Mouse (Mus musculus) embryonic facial prominence, embryonic 11.5 days (tissue): ENCODE results near the gene Gp1bb. TPM values are rescaled to one million over a fixed set of nuclear protein-coding genes. Genes with fewer than 3 reads are reported as not detected.
A peak's percentile ranks its signal among the peaks of the same experiment; 100 is the strongest.

Experiments
- ATAC-seq: fragments of 200-750 bp; cut with Nextera tagmentation; replicated peaks from 2 replicates; pipeline ENCODE4 v1.8.0; 2017; ENCODE audit warnings: low read depth; ENCODE audit not compliant: insufficient number of reproducible peaks, low FRiP score, low TSS enrichment
- DNase-seq: peaks from one replicate; pipeline ENCODE4 v3.0.0-alpha.2; 2015; ENCODE audit warnings: low spot score
- H3K27ac ChIP-seq: fragments of 300-500 bp; sonication (generic); replicated peaks from 2 replicates; pipeline ENCODE4 v1.5.1; 2014; ENCODE audit warnings: mild to moderate bottlenecking, low read depth, low read length, control low read depth
- H3K27me3 ChIP-seq: fragments of 300-500 bp; sonication (generic); 2 replicates; pipeline ENCODE4 v1.6.1; 2014; ENCODE audit warnings: mild to moderate bottlenecking, low read length, moderate library complexity, mixed read lengths; ENCODE audit not compliant: control insufficient read depth, insufficient read depth
- H3K36me3 ChIP-seq: fragments of 300-500 bp; sonication (generic); replicated peaks from 2 replicates; pipeline ENCODE4 v1.6.1; 2014; ENCODE audit warnings: low read depth, mild to moderate bottlenecking, low read length, moderate library complexity, mixed read lengths; ENCODE audit not compliant: control insufficient read depth, insufficient read depth
- H3K4me1 ChIP-seq: fragments of 300-500 bp; sonication (generic); 2 replicates; pipeline ENCODE4 v1.6.1; 2014; ENCODE audit warnings: low read length, mixed read lengths; ENCODE audit not compliant: control insufficient read depth, insufficient read depth
- H3K4me2 ChIP-seq: fragments of 300-500 bp; sonication (generic); 2 replicates; pipeline ENCODE4 v1.6.1; 2014; ENCODE audit warnings: low read depth, mild to moderate bottlenecking, control low read depth, low read length, moderate library complexity
- H3K4me3 ChIP-seq: fragments of 300-500 bp; sonication (generic); 2 replicates; pipeline ENCODE4 v1.5.1; 2014; ENCODE audit warnings: low read depth, low read length, control low read depth
- H3K9ac ChIP-seq: fragments of 300-500 bp; sonication (generic); replicated peaks from 2 replicates; pipeline ENCODE4 v1.6.1; 2014; ENCODE audit warnings: mild to moderate bottlenecking, control low read depth, low read length
- H3K9me3 ChIP-seq: fragments of 300-500 bp; sonication (generic); replicated peaks from 2 replicates; pipeline ENCODE4 v1.6.1; 2016; ENCODE audit warnings: mild to moderate bottlenecking, low read length, inconsistent platforms, mixed read lengths; ENCODE audit not compliant: control insufficient read depth
- WGBS: fragments of 180-500 bp; shearing (Covaris S2); extraction: QIAGEN DNeasy Blood & Tissue Kit; methylation state at CpG from one replicate; pipeline ENCODE4 v1.1.7; 2014; 5-methylcytosine and 5-hydroxymethylcytosine counted together
- polyA plus RNA-seq: library from polyadenylated mRNA; unstranded; fragments of >200 nt; fragmentation: Nextera tagmentation; extraction: Ambion mirVana; gene quantifications from 2 replicates; pipeline ENCODE4 v1.2.1, GENCODE M21; 2014

Gene Gp1bb
- polyA plus RNA-seq, 1 experiment from 2014 or later: 5.8 TPM

DNA sequence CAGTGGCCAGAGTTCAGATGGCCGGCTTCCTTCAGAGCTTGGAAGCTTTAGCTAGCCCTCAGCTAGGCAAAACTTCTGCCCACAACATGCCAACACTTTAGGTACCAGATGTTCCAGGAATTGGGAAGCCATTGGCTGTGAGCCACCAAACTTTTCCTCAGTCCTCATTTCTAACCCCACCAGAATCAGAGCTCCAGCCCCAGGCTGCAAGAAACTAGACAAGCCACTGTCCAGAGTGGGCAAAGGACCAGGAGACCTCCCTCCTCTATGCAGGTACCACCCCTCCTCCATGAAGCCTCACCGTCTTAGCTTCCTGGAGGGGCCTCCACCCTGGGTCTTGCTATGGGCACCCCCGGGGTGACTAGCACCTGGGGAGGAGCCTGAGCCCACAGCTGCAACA is 5.0 kb upstream of the Gp1bb start:
- Histone ChIP-seq H3K9me3 (no peaks in the 10 kb centered on the region), H3K27ac (no peak overlapping the region), H3K4me3 (no peak overlapping the region), H3K36me3 (peaks cover 4% of the 10 kb centered on the region), H3K9ac (no peak overlapping the region), H3K4me2 (no peak overlapping the region), H3K27me3 (peaks cover 41% of the 10 kb centered on the region), H3K4me1 (peaks cover 7% of the 10 kb centered on the region)
- 44% methylated on average over 3 of the region's 3 CpGs for WGBS
- no peak for DNase-seq
- no peak for ATAC-seq

DNA sequence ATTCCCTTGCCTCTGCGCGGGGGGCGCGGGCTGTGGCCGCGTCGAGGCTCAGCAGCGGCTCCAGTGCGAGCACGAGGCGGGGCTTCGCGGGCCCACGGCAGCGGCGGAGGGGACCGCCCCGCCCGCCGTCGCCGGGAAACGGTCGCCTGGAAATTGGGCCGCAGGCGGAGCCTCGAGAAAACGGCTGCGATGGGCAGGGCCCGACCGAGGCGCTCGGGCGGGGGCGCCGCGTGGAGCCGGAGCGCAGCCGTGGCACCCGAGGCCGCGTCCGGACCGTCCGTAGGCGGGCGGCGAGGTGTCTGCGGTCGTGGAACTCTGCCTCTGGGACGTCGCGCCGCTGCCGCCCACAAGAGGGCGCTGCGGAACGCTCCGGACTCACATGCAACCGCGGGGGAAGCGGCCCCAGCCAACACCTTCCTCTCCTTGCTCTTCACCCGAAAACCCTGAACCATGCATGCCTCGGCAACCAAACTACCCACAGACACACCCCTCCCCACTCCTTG is 4.2 kb upstream of the Gp1bb start, which contains the start of gene Gm49601:
Gm49601 (minus strand) TSS at position 52 of the 503 bp plus-strand sequence.
- peak within 1 kb of the TSS; percentile 47 for H3K4me3 ChIP-seq
- H3K4me1 ChIP-seq: peaks cover 10% of the 10 kb centered on the region
- H3K4me2 ChIP-seq: peak within 1 kb of the TSS; percentile 89
- ATAC-seq (0 out of 2 replicates have a peak, but pooled peaks have one; percentile 15), DNase-seq (peak; percentile 85)
- WGBS: under 1% methylated on average over 49 of the region's 65 CpGs
- no peak within 1 kb of the TSS for H3K27ac ChIP-seq
- H3K9me3 ChIP-seq: no peaks in the 10 kb centered on the region
- H3K36me3 ChIP-seq: peaks cover 4% of the 10 kb centered on the region
- peak within 1 kb of the TSS; percentile 54 for H3K9ac ChIP-seq
- peaks cover 49% of the 10 kb centered on the region for H3K27me3 ChIP-seq

DNA sequence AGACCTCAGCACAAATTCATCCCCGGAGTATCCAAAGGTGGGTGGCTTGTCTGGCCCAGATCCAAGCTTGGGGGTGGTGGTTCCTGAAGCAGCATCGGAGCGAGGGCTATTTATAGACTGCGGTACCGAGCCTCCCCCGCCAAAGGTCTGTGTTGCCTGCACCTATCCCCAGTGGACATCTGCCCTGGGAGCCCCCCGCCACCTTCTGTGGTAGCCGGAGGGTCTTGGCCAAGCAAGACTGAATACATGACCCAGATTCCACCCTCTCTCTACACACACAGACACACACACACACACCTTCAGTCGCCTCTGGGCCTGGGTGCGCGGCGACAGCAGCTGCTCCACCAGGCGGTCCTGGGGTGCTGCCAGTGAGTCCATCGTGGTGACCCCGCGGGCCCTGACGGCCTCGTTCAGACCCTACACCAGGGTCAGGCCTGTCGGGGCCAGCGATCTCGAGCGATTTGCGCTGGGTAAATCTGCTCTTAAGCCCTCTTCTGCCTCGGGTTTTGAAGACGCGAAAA is 3.6 kb upstream of the Gp1bb start:
- H3K9ac ChIP-seq: peak overlapping the region; percentile 54

DNA sequence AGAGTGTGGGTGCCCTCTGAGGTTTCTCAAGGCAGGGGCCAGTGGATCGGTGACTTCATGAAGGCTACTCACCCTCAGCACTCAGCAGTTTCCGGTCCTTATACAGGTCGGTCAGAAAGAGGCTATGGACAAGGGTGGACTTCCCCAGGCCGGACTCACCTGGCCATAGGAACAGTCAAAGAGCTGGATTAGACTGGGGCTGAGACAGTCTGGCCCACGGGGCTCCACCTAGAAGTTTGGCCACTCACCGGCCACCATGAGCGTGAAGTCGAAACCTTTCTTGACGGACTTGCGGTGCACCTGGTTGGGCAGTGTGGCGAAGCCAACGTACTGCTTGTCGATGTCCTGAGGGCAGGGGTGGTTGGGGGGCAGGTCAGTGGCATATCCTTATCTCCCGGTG is 2.9 kb upstream of the Gp1bb start:
- DNase-seq (no peak), ATAC-seq (no peak)
- no peak overlapping the region for H3K27ac ChIP-seq
- peaks cover 62% of the 10 kb centered on the region for H3K27me3 ChIP-seq
- H3K9me3 ChIP-seq: no peaks in the 10 kb centered on the region
- no peak overlapping the region for H3K4me3 ChIP-seq
- H3K4me1 ChIP-seq: peaks cover 15% of the 10 kb centered on the region
- WGBS: 36% methylated on average over 14 of the region's 14 CpGs
- no peak overlapping the region for H3K4me2 ChIP-seq
- peaks cover 4% of the 10 kb centered on the region for H3K36me3 ChIP-seq
- no peak overlapping the region for H3K9ac ChIP-seq

More for the DNA sequence above, 3.6 kb upstream of the Gp1bb start:
- no peak for DNase-seq
- Histone ChIP-seq H3K9me3 (no peaks in the 10 kb centered on the region), H3K4me3 (peak overlapping the region; percentile 47), H3K27ac (no peak overlapping the region), H3K27me3 (peaks cover 54% of the 10 kb centered on the region), H3K36me3 (peaks cover 4% of the 10 kb centered on the region), H3K4me2 (peak overlapping the region; percentile 89), H3K4me1 (peaks cover 12% of the 10 kb centered on the region)
- no peak for ATAC-seq
- 8% methylated on average over 26 of the region's 26 CpGs for WGBS

DNA sequence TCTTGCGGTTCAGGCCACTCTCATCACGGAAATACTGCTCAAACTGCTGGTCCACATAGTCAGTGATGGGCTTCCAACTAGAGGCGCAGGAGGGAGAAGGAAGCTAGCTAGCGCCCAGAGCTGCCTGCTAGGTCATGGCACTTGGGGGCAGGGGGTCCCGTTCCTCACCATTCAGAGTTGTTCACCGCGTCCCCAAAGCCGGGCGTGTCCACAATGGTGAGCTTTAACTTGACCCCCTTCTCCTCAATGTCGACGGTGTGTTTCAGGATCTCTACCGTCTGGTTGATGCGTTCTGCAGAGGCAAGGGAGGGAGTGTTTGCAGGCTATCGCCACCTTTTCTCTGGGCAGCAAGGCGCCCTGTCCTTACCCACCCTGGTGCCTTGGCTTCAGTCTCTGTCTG is 2.4 kb upstream of the Gp1bb start:
- H3K27me3 ChIP-seq: peaks cover 66% of the 10 kb centered on the region
- H3K4me1 ChIP-seq: peaks cover 15% of the 10 kb centered on the region
- WGBS: 27% methylated on average over 15 of the region's 15 CpGs
- H3K4me2 ChIP-seq: no peak overlapping the region
- DNase-seq (no peak), ATAC-seq (no peak)
- H3K27ac ChIP-seq: no peak overlapping the region
- no peak overlapping the region for H3K4me3 ChIP-seq
- peaks cover 4% of the 10 kb centered on the region for H3K36me3 ChIP-seq
- no peaks in the 10 kb centered on the region for H3K9me3 ChIP-seq
- no peak overlapping the region for H3K9ac ChIP-seq

DNA sequence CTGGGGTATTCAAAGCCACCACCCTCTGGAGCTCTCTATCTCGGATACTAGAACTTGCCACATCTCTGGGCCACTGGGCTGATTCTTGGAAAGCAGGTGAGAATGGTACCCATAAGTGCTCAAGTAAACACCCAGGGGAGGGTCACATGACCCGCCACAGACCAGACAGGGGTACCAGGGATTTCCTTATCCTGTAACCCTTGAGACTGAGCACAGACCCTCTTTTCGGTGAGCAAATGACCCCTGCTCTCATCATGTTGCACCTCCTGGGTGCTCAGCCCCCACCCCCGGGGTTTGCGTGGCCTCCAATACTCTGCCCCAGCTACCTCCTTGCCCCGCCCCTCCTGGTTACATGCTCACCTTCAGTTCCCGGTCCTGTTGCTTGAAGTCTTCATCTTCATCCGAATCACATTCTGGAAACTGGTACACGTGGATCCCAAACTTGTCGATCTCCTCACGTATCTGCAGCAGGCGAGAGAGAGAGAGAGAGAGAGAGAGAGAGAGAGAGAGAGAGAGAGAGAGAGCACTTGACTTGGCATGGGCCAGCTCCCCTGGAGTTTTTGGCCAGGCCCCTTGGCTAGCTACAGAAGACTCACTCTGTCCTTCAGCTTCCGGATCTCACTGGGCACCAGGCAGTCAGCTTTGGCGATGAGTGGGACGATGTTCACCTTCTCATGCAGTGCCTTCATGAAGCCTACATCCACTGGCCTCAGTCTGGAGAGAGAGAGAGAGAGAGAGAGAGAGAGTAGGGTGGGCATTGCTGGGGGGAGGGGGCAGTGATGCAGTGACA is 1.7 kb upstream of the Gp1bb start:
- H3K27ac ChIP-seq: no peak overlapping the region
- no peak overlapping the region for H3K4me3 ChIP-seq
- peaks cover 4% of the 10 kb centered on the region for H3K36me3 ChIP-seq
- peaks cover 73% of the 10 kb centered on the region for H3K27me3 ChIP-seq
- no peaks in the 10 kb centered on the region for H3K9me3 ChIP-seq
- ATAC-seq (no peak), DNase-seq (no peak)
- 26% methylated on average over 15 of the region's 15 CpGs for WGBS
- no peak overlapping the region for H3K4me2 ChIP-seq
- H3K4me1 ChIP-seq: peaks cover 14% of the 10 kb centered on the region
- H3K9ac ChIP-seq: no peak overlapping the region

DNA sequence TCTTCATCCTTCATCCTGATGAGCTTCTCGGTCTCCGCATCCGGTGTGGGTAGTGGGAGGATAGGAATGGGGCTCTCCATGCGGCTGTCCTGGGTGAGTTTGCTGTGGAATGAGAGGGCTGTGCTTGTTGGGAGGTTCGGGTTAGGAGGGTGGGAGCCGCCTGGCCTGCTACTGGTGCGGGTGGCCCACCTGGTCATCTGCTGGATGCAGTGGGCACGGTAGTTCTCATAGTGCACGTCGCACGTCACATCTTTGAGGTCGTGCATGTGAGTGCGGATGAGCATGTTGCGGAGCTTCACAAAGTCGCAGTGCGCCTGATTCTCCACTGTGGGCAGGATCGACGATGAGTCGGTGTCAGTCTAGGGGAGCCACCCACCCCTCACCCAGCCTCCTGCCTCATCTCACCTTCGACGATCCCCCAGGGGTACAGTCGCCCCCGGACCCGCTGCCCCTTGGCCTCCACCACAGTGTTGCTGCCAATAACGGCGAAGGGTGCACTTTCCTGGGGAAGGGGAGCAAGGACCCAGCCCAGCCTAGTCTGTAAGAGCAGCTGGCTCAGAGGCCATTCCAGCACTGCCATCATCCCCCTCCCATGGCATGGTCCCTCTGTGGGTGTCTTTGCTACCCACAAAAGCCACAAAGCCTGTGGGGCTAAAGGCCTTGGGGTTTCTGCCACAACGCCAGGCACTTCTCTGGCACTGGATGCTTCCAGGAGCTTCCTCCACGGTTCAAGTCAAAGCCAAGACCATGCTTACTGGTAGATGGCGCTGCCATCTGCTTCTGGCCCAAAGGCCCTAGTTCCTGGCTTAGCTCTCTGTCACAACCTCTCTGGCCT is 930 bp upstream of the Gp1bb start:
- H3K27ac ChIP-seq: no peak overlapping the region
- H3K9me3 ChIP-seq: no peaks in the 10 kb centered on the region
- WGBS: 28% methylated on average over 29 of the region's 29 CpGs
- no peak overlapping the region for H3K9ac ChIP-seq
- no peak overlapping the region for H3K4me3 ChIP-seq
- no peak for ATAC-seq
- peaks cover 4% of the 10 kb centered on the region for H3K36me3 ChIP-seq
- H3K4me1 ChIP-seq: peaks cover 12% of the 10 kb centered on the region
- H3K27me3 ChIP-seq: peaks cover 82% of the 10 kb centered on the region
- H3K4me2 ChIP-seq: no peak overlapping the region
- no peak for DNase-seq
